Mouse (Mus musculus): Measurements from ENCODE around the gene Parvb.
"Not testable (repeated sequence)": the region's sequence is repeated elsewhere in the genome, so short reads cannot be mapped to it uniquely, and the experiment has no call there.

Gene Parvb

GRCm38 (mm10) chr15:84256254-84256850 is 24.5 kb downstream of the Parvb start:
- no peak for DNase-seq (ENCODE audit: low spot score in 2 of 2)

GRCm38 (mm10) chr15:84256864-84257263 is 25.0 kb downstream of the Parvb start:
- no peak for DNase-seq (ENCODE audit: low spot score in 2 of 2)

- no peak for DNase-seq (ENCODE audit: low spot score in 2 of 2)
Observed at GRCm38 (mm10) chr15:84258602-84259355, 26.9 kb downstream of the Parvb start.

GRCm38 (mm10) chr15:84260123-84260822 is 28.4 kb downstream of the Parvb start:
- DNase-seq (ENCODE audit: low spot score in 2 of 2), result peak; percentile 62 to 69

GRCm38 (mm10) chr15:84262630-84263029 is 30.8 kb downstream of the Parvb start:
- no peak for DNase-seq (ENCODE audit: low spot score in 2 of 2)

- no peak for DNase-seq (ENCODE audit: low spot score in 2 of 2)
Observed at GRCm38 (mm10) chr15:84263573-84263972, 31.7 kb downstream of the Parvb start.

- DNase-seq (ENCODE audit: low spot score in 2 of 2), result no peak
Observed at GRCm38 (mm10) chr15:84265141-84265540, 33.3 kb downstream of the Parvb start.

- no peak for DNase-seq (ENCODE audit: low spot score in 2 of 2)
Observed at GRCm38 (mm10) chr15:84266290-84266689, 34.4 kb downstream of the Parvb start.

GRCm38 (mm10) chr15:84267720-84268260 is 35.9 kb downstream of the Parvb start:
- no peak for DNase-seq (ENCODE audit: low spot score in 2 of 2)

- no peak for DNase-seq (ENCODE audit: low spot score in 2 of 2)
Observed at GRCm38 (mm10) chr15:84269107-84269633, 37.3 kb downstream of the Parvb start.

- DNase-seq (ENCODE audit: low spot score in 2 of 2), result no peak
Observed at GRCm38 (mm10) chr15:84270032-84270431, 38.2 kb downstream of the Parvb start.

- no peak for DNase-seq (ENCODE audit: low spot score in 2 of 2)
Observed at GRCm38 (mm10) chr15:84270463-84270862, 38.6 kb downstream of the Parvb start.

- DNase-seq (ENCODE audit: low spot score in 2 of 2), result no peak
Observed at GRCm38 (mm10) chr15:84276066-84276465, 44.2 kb downstream of the Parvb start.

GRCm38 (mm10) chr15:84278091-84278490 is 46.2 kb downstream of the Parvb start:
- DNase-seq (ENCODE audit: low spot score in 2 of 2), result no peak

- no peak for DNase-seq (ENCODE audit: low spot score in 2 of 2)
Observed at GRCm38 (mm10) chr15:84278656-84279055, 46.8 kb downstream of the Parvb start.

- no peak for DNase-seq (ENCODE audit: low spot score in 2 of 2)
Observed at GRCm38 (mm10) chr15:84280309-84280708, 48.5 kb downstream of the Parvb start.

GRCm38 (mm10) chr15:84280712-84281347 is 49.0 kb downstream of the Parvb start:
- DNase-seq (ENCODE audit: low spot score in 2 of 2), result no peak

GRCm38 (mm10) chr15:84282206-84283085 is 50.6 kb downstream of the Parvb start:
- no peak for DNase-seq (ENCODE audit: low spot score in 2 of 2)

- no peak for DNase-seq (ENCODE audit: low spot score in 2 of 2)
Observed at GRCm38 (mm10) chr15:84284059-84284458, 52.2 kb downstream of the Parvb start.

GRCm38 (mm10) chr15:84285453-84285852 is 53.6 kb downstream of the Parvb start:
- no peak for DNase-seq (ENCODE audit: low spot score in 2 of 2)

- not testable (repeated sequence) for DNase-seq (ENCODE audit: low spot score in 2 of 2)
Observed at GRCm38 (mm10) chr15:84288953-84289352, 57.1 kb downstream of the Parvb start.
